Mouse (Mus musculus) lung, adult 18-20 months (tissue): ENCODE results near the gene Swap70.
A peak's percentile ranks its signal among the peaks of the same experiment; 100 is the strongest.

Source experiments
- DNase-seq, 2 experiments: peaks; one replicate each; pipeline ENCODE4 v3.0.0; 2022; ENCODE audit warnings: mixed read lengths in 2 of 2

Swap70 gene

GRCm38 (mm10) chr7:110307741-110308140 lies 86.2 kb downstream of the Swap70 start:
- DNase-seq, result no peak

GRCm38 (mm10) chr7:110309246-110309645 lies 87.7 kb downstream of the Swap70 start:
- DNase-seq, result no peak

GRCm38 (mm10) chr7:110313392-110314055 lies 92.0 kb downstream of the Swap70 start:
- DNase-seq, result peak; percentile 10 to 18

- no peak for DNase-seq
These were observed 92.9 kb downstream of the Swap70 start for GRCm38 (mm10) chr7:110314401-110314890.

GRCm38 (mm10) chr7:110315352-110315751 lies 93.8 kb downstream of the Swap70 start:
- DNase-seq, result no peak

GRCm38 (mm10) chr7:110317412-110317811 lies 95.9 kb downstream of the Swap70 start:
- DNase-seq, result no peak

- DNase-seq, result no peak
These were observed 97.5 kb downstream of the Swap70 start for GRCm38 (mm10) chr7:110318971-110319519.

GRCm38 (mm10) chr7:110321106-110321505 lies 99.6 kb downstream of the Swap70 start:
- DNase-seq, result no peak

- DNase-seq, result no peak
These were observed 103.3 kb downstream of the Swap70 start for GRCm38 (mm10) chr7:110324852-110325251.

- no peak for DNase-seq
These were observed 104.0 kb downstream of the Swap70 start for GRCm38 (mm10) chr7:110325381-110326110.
